Mouse (Mus musculus): Measurements from ENCODE around the gene Psen2. TPM values are rescaled to one million over a fixed set of nuclear protein-coding genes. Genes with fewer than 3 reads are reported as not detected.

Psen2 gene
- polyA plus RNA-seq, 1 experiment: 3.1 TPM

- Histone ChIP-seq H3K36me3 (ENCODE audit: control insufficient read depth, insufficient read depth) (no peaks in the 10 kb centered on the region), H3K79me2 (ENCODE audit: control insufficient read depth, insufficient read depth) (no peaks in the 10 kb centered on the region), H3K27me3 (ENCODE audit: control insufficient read depth, insufficient read depth, insufficient read length) (peaks cover 43% of the 10 kb centered on the region), H3K79me3 (ENCODE audit: low read depth) (no peaks in the 10 kb centered on the region), H3ac (ENCODE audit: control insufficient read depth, insufficient read length, low read depth) (no peak overlapping the region), H3K4me3 (ENCODE audit: insufficient read depth, poor library complexity, severe bottlenecking) (no peak overlapping the region)
- no peak for TF ChIP-seq USF1 (IDR thresholded peaks at IDR 0.05; ENCODE audit: low read depth)
- TF ChIP-seq MYOD1 (IDR thresholded peaks at IDR 0.05; ENCODE audit: control insufficient read depth, insufficient read length, low read depth): no peak
- TF ChIP-seq CEBPB (IDR thresholded peaks at IDR 0.05; ENCODE audit: low read depth): no peak
- TF ChIP-seq MAX (IDR thresholded peaks at IDR 0.05): no peak
- no peak for TF ChIP-seq CTCF (IDR thresholded peaks at IDR 0.05; ENCODE audit: control insufficient read depth, insufficient read depth, insufficient read length)
These were observed 77.4 kb downstream of the Psen2 start for GRCm38 (mm10) chr1:180185877-180186276.

DNA sequence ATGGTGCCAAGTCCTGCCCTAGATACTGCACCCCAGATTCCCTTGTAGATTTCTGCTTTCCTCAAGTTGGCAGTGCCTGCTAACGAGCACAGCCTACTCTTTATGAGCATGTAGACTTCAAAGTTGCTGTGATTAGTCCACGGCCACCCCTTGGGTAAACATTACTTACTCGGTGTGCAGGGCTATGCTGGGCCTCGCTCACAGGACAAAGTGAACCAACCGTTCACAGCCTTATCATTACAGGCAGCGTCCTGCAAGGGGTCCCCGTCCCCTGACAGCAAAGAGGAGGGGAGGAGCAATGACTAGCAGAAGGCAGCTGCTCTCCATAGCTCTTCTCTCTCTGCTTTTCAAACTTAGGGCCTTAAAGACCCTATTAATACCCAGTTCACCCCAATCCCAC, 78.5 kb downstream of the Psen2 start:
- H3K4me3 ChIP-seq (ENCODE audit: insufficient read depth, poor library complexity, severe bottlenecking): no peak overlapping the region
- no peaks in the 10 kb centered on the region for H3K79me2 ChIP-seq (ENCODE audit: control insufficient read depth, insufficient read depth)
- H3K27me3 ChIP-seq (ENCODE audit: control insufficient read depth, insufficient read depth, insufficient read length): peaks cover 33% of the 10 kb centered on the region
- no peak overlapping the region for H3ac ChIP-seq (ENCODE audit: control insufficient read depth, insufficient read length, low read depth)
- TF ChIP-seq CTCF (IDR thresholded peaks at IDR 0.05; ENCODE audit: control insufficient read depth, insufficient read depth, insufficient read length) (no peak), CEBPB (IDR thresholded peaks at IDR 0.05; ENCODE audit: low read depth) (no peak), MYOD1 (IDR thresholded peaks at IDR 0.05; ENCODE audit: control insufficient read depth, insufficient read length, low read depth) (no peak), USF1 (IDR thresholded peaks at IDR 0.05; ENCODE audit: low read depth) (no peak), FOSL1 (IDR thresholded peaks at IDR 0.05; ENCODE audit: insufficient read depth, low read length, poor library complexity, severe bottlenecking) (no peak), MAX (IDR thresholded peaks at IDR 0.05) (no peak), MYOG (IDR thresholded peaks at IDR 0.05; ENCODE audit: control insufficient read depth, extremely low read depth, insufficient read length) (no peak)
- H3K36me3 ChIP-seq (ENCODE audit: control insufficient read depth, insufficient read depth): no peaks in the 10 kb centered on the region
- no peaks in the 10 kb centered on the region for H3K79me3 ChIP-seq (ENCODE audit: low read depth)

GRCm38 (mm10) chr1:180183525-180184159, 79.6 kb downstream of the Psen2 start:
- Histone ChIP-seq H3K79me3 (ENCODE audit: low read depth) (no peaks in the 10 kb centered on the region), H3ac (ENCODE audit: control insufficient read depth, insufficient read length, low read depth) (no peak overlapping the region), H3K79me2 (ENCODE audit: control insufficient read depth, insufficient read depth) (no peaks in the 10 kb centered on the region), H3K4me3 (ENCODE audit: insufficient read depth, poor library complexity, severe bottlenecking) (no peak overlapping the region), H3K27me3 (ENCODE audit: control insufficient read depth, insufficient read depth, insufficient read length) (peaks cover 23% of the 10 kb centered on the region), H3K36me3 (ENCODE audit: control insufficient read depth, insufficient read depth) (no peaks in the 10 kb centered on the region)
- no peak for TF ChIP-seq FOSL1 (IDR thresholded peaks at IDR 0.05; ENCODE audit: insufficient read depth, low read length, poor library complexity, severe bottlenecking)
- TF ChIP-seq MYOG (IDR thresholded peaks at IDR 0.05; ENCODE audit: control insufficient read depth, extremely low read depth, insufficient read length): no peak
- no peak for TF ChIP-seq MYOD1 (IDR thresholded peaks at IDR 0.05; ENCODE audit: control insufficient read depth, insufficient read length, low read depth)
- no peak for TF ChIP-seq CEBPB (IDR thresholded peaks at IDR 0.05; ENCODE audit: low read depth)

DNA sequence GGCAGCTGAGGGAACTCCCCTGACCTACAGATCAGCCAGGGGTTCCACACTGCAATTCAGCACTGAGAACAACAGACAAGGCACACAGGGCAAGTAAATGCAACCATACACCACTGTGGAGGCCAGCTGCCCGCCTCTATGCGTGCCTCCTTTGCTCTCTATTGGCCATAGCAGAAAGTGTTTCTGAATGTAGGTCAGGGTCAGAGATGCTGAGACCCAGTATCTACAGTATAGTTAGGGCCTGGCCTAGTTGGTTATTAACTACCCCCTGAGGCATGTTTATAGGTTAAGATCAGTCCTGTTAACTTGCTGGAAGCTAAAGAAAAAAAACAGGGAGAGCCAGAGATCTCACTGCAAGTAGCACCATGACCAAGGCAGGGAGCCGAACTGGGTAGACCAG, 80.5 kb downstream of the Psen2 start:
- no peak for TF ChIP-seq FOSL1 (IDR thresholded peaks at IDR 0.05; ENCODE audit: insufficient read depth, low read length, poor library complexity, severe bottlenecking)
- TF ChIP-seq USF1 (IDR thresholded peaks at IDR 0.05; ENCODE audit: low read depth): no peak
- no peak for TF ChIP-seq MYOG (IDR thresholded peaks at IDR 0.05; ENCODE audit: control insufficient read depth, extremely low read depth, insufficient read length)
- TF ChIP-seq CEBPB (IDR thresholded peaks at IDR 0.05; ENCODE audit: low read depth): no peak
- TF ChIP-seq MAX (IDR thresholded peaks at IDR 0.05): no peak
- no peaks in the 10 kb centered on the region for H3K79me3 ChIP-seq (ENCODE audit: low read depth)
- H3K79me2 ChIP-seq (ENCODE audit: control insufficient read depth, insufficient read depth): no peaks in the 10 kb centered on the region
- no peak overlapping the region for H3ac ChIP-seq (ENCODE audit: control insufficient read depth, insufficient read length, low read depth)
- H3K4me3 ChIP-seq (ENCODE audit: insufficient read depth, poor library complexity, severe bottlenecking): no peak overlapping the region
- H3K36me3 ChIP-seq (ENCODE audit: control insufficient read depth, insufficient read depth): no peaks in the 10 kb centered on the region
- H3K27me3 ChIP-seq (ENCODE audit: control insufficient read depth, insufficient read depth, insufficient read length): peaks cover 20% of the 10 kb centered on the region

- no peaks in the 10 kb centered on the region for H3K79me3 ChIP-seq (ENCODE audit: low read depth)
- peaks cover 18% of the 10 kb centered on the region for H3K27me3 ChIP-seq (ENCODE audit: control insufficient read depth, insufficient read depth, insufficient read length)
- no peaks in the 10 kb centered on the region for H3K79me2 ChIP-seq (ENCODE audit: control insufficient read depth, insufficient read depth)
- TF ChIP-seq FOSL1 (IDR thresholded peaks at IDR 0.05; ENCODE audit: insufficient read depth, low read length, poor library complexity, severe bottlenecking) (no peak), MAX (IDR thresholded peaks at IDR 0.05) (no peak), USF1 (IDR thresholded peaks at IDR 0.05; ENCODE audit: low read depth) (no peak), MYOD1 (IDR thresholded peaks at IDR 0.05; ENCODE audit: control insufficient read depth, insufficient read length, low read depth) (no peak), CEBPB (IDR thresholded peaks at IDR 0.05; ENCODE audit: low read depth) (no peak), MYOG (IDR thresholded peaks at IDR 0.05; ENCODE audit: control insufficient read depth, extremely low read depth, insufficient read length) (no peak), CTCF (IDR thresholded peaks at IDR 0.05; ENCODE audit: control insufficient read depth, insufficient read depth, insufficient read length) (peak; percentile 28)
- no peak overlapping the region for H3K4me3 ChIP-seq (ENCODE audit: insufficient read depth, poor library complexity, severe bottlenecking)
- H3K36me3 ChIP-seq (ENCODE audit: control insufficient read depth, insufficient read depth): no peaks in the 10 kb centered on the region
- H3ac ChIP-seq (ENCODE audit: control insufficient read depth, insufficient read length, low read depth): no peak overlapping the region
These were observed 81.3 kb downstream of the Psen2 start for GRCm38 (mm10) chr1:180181966-180182319.

GRCm38 (mm10) chr1:180181304-180181965, 81.8 kb downstream of the Psen2 start:
- H3K36me3 ChIP-seq (ENCODE audit: control insufficient read depth, insufficient read depth): no peaks in the 10 kb centered on the region

More at GRCm38 (mm10) chr1:180181304-180181965, 81.8 kb downstream of the Psen2 start:
- Histone ChIP-seq H3K79me2 (ENCODE audit: control insufficient read depth, insufficient read depth) (no peaks in the 10 kb centered on the region), H3ac (ENCODE audit: control insufficient read depth, insufficient read length, low read depth) (no peak overlapping the region), H3K4me3 (ENCODE audit: insufficient read depth, poor library complexity, severe bottlenecking) (no peak overlapping the region), H3K79me3 (ENCODE audit: low read depth) (no peaks in the 10 kb centered on the region), H3K27me3 (ENCODE audit: control insufficient read depth, insufficient read depth, insufficient read length) (peaks cover 15% of the 10 kb centered on the region)
- TF ChIP-seq USF1 (IDR thresholded peaks at IDR 0.05; ENCODE audit: low read depth) (no peak), MYOD1 (IDR thresholded peaks at IDR 0.05; ENCODE audit: control insufficient read depth, insufficient read length, low read depth) (no peak), CTCF (IDR thresholded peaks at IDR 0.05; ENCODE audit: control insufficient read depth, insufficient read depth, insufficient read length) (no peak), FOSL1 (IDR thresholded peaks at IDR 0.05; ENCODE audit: insufficient read depth, low read length, poor library complexity, severe bottlenecking) (no peak), CEBPB (IDR thresholded peaks at IDR 0.05; ENCODE audit: low read depth) (no peak), MAX (IDR thresholded peaks at IDR 0.05) (no peak), MYOG (IDR thresholded peaks at IDR 0.05; ENCODE audit: control insufficient read depth, extremely low read depth, insufficient read length) (no peak)
